8 mouse cellular contexts compared by ENCODE assay signal in genomic region chr11:121203859-121204160, GRCm38 (mm10). TPM values are rescaled to one million over a fixed set of nuclear protein-coding genes. Genes with fewer than 3 reads are reported as not detected.
DNase-seq lines count a peak whose midpoint lies in the region; ATAC-seq and TF ChIP-seq lines count a peak whose summit lies in the region.

No protein-coding gene starts in this region.

- no peaks in the 10 kb centered on the region for H3K36me3 ChIP-seq in heart, embryonic 11.5 days (ENCODE audit: control insufficient read depth, insufficient read depth, low read length)
- H3K36me3 ChIP-seq in CH12.LX (replicated peaks in 1 of 2; ENCODE audit: control insufficient read depth in 1 of 2, insufficient read depth in 1 of 2, low read length in 1 of 2), result peaks cover 0 to 19% of the 10 kb centered on the region in 2 experiments
- peaks cover 13% of the 10 kb centered on the region; the same call in 1 of the 2 replicates for H3K36me3 ChIP-seq in forebrain, embryonic 13.5 days (ENCODE audit: poor library complexity, severe bottlenecking)
- H3K36me3 ChIP-seq in liver, embryonic 14.5 days (replicated peaks; ENCODE audit: control insufficient read depth, insufficient read depth, low read depth), result no peaks in the 10 kb centered on the region

- peaks cover 5% of the 10 kb centered on the region for H3K4me1 ChIP-seq in heart, embryonic 11.5 days (ENCODE audit: control insufficient read depth, insufficient read depth, low read length)
- H3K4me1 ChIP-seq in CH12.LX (ENCODE audit: control insufficient read depth in 1 of 2, insufficient read depth in 2 of 2), result peaks cover 4 to 19% of the 10 kb centered on the region in 2 experiments
- peaks cover 17% of the 10 kb centered on the region for H3K4me1 ChIP-seq in forebrain, embryonic 13.5 days
- H3K4me1 ChIP-seq in liver, embryonic 14.5 days (replicated peaks; ENCODE audit: control insufficient read depth in 2 of 2, insufficient read depth in 2 of 2, low read length in 1 of 2), result peaks cover 0 to 10% of the 10 kb centered on the region in 2 experiments; a peak in 3 of 4 replicates

- 0 out of 2 replicates have a peak overlapping the region, but pooled peaks have one; percentile 10 for H3K9ac ChIP-seq in heart, embryonic 11.5 days (ENCODE audit: low read depth, low read length)
- H3K9ac ChIP-seq in CH12.LX (ENCODE audit: insufficient read depth, low read depth), result no peak overlapping the region
- H3K9ac ChIP-seq in forebrain, embryonic 13.5 days, result peak overlapping the region; percentile 81
- no peak overlapping the region for H3K9ac ChIP-seq in liver, embryonic 14.5 days (replicated peaks)

- in situ Hi-C loops in CH12.LX (cut with MboI; ENCODE audit: low pct_ligation_motif_present, low pct_unique_long_range_greater_than_20kb, low sequenced_read_pairs), result loop anchor here (5.0 kb wide), 1 partner anchor 142 kb away; the partner anchor contains the start of gene Sectm1b

- no peak for ATAC-seq in heart, embryonic 11.5 days (replicated peaks; ENCODE audit: insufficient number of reproducible peaks, low FRiP score, low TSS enrichment)
- ATAC-seq in forebrain, embryonic 13.5 days, result no peak
- ATAC-seq in liver, embryonic 14.5 days (ENCODE audit: insufficient read depth), result no peak
- ATAC-seq in activated CD4-positive, CD25-positive, alpha-beta regulatory T cell, adult 4 months, result no peak

- H3K9me3 ChIP-seq in heart, embryonic 11.5 days (replicated peaks; ENCODE audit: control insufficient read depth, low read length), result no peaks in the 10 kb centered on the region
- H3K9me3 ChIP-seq in CH12.LX (replicated peaks; ENCODE audit: low read length), result no peaks in the 10 kb centered on the region
- H3K9me3 ChIP-seq in forebrain, embryonic 13.5 days (replicated peaks), result no peaks in the 10 kb centered on the region
- no peaks in the 10 kb centered on the region for H3K9me3 ChIP-seq in liver, embryonic 14.5 days (ENCODE audit: control insufficient read depth, low read length)

- DNase-seq in heart, adult 8-10 months (ENCODE audit: low spot score), result no peak
- DNase-seq in CH12.LX (ENCODE audit: extremely low read depth), result no peak
- no peak for DNase-seq in liver, embryonic 14.5 days (ENCODE audit: low read depth in 3 of 3, low spot score in 3 of 3)
- DNase-seq in frontal cortex, postnatal 14 days (ENCODE audit: low spot score in 2 of 2), result no peak
- DNase-seq in spleen, adult 18-20 months, result no peak

- no peak for TF ChIP-seq EP300 in CH12.LX (IDR thresholded peaks at IDR 0.05; ENCODE audit: low read length)
- no peak for TF ChIP-seq EP300 in liver, embryonic 14.5 days (IDR thresholded peaks at IDR 0.05; ENCODE audit: low read depth)

- peak overlapping the region; percentile 79 for H3K4me3 ChIP-seq in heart, embryonic 11.5 days (ENCODE audit: low read depth, low read length)
- peak overlapping the region; percentile 39 to 89 (median 75) for H3K4me3 ChIP-seq in CH12.LX (replicated peaks in 1 of 3; ENCODE audit: low read depth in 2 of 3, low read length in 2 of 3, poor library complexity in 1 of 3)
- H3K4me3 ChIP-seq in forebrain, embryonic 13.5 days, result peak overlapping the region; percentile 74
- H3K4me3 ChIP-seq in liver, embryonic 14.5 days (ENCODE audit: insufficient read depth in 1 of 2, low read depth in 2 of 2, low read length in 2 of 2), result peak overlapping the region; percentile 41 to 70

- 0% methylated on average over 5 of the region's 5 CpGs for WGBS in heart, embryonic 11.5 days (ENCODE audit: insufficient replicate concordance)
- 0% methylated on average over 5 of the region's 5 CpGs for WGBS in forebrain, embryonic 13.5 days
- under 1% methylated on average over 5 of the region's 5 CpGs for WGBS in liver, embryonic 14.5 days (ENCODE audit: insufficient replicate concordance)

- H3K4me2 ChIP-seq in heart, embryonic 11.5 days, result peak overlapping the region; percentile 75
- H3K4me2 ChIP-seq in CH12.LX (ENCODE audit: insufficient read depth, low read depth, poor library complexity, severe bottlenecking), result peak overlapping the region; percentile 38
- peak overlapping the region; percentile 81 for H3K4me2 ChIP-seq in forebrain, embryonic 13.5 days
- H3K4me2 ChIP-seq in liver, embryonic 14.5 days (ENCODE audit: low read depth), result peak overlapping the region; percentile 89

- dilution Hi-C loops in CH12.LX (cut with MboI; ENCODE audit: extremely low pct_ligation_motif_present, extremely low pct_unique_long_range_greater_than_20kb, low sequenced_read_pairs), result no loop called here

- TF ChIP-seq POLR2A in CH12.LX (IDR thresholded peaks at IDR 0.05; ENCODE audit: low read depth, low read length), result no peak

- H3K27me3 ChIP-seq in heart, embryonic 11.5 days (ENCODE audit: control insufficient read depth, insufficient read depth, low read length), result no peaks in the 10 kb centered on the region
- no peaks in the 10 kb centered on the region for H3K27me3 ChIP-seq in CH12.LX (replicated peaks)
- H3K27me3 ChIP-seq in forebrain, embryonic 13.5 days, result no peaks in the 10 kb centered on the region
- no peaks in the 10 kb centered on the region for H3K27me3 ChIP-seq in liver, embryonic 14.5 days (ENCODE audit: control insufficient read depth, insufficient read depth, low read length)

- TF ChIP-seq RAD21 in CH12.LX (IDR thresholded peaks at IDR 0.05; ENCODE audit: low read depth, low read length), result no peak

- no peak overlapping the region for H3K27ac ChIP-seq in heart, embryonic 11.5 days (ENCODE audit: low read depth, low read length)
- H3K27ac ChIP-seq in CH12.LX (ENCODE audit: insufficient read depth, low read depth), result no peak overlapping the region
- H3K27ac ChIP-seq in forebrain, embryonic 13.5 days, result peak overlapping the region; percentile 87; the same call in 1 of the 2 replicates
- H3K27ac ChIP-seq in liver, embryonic 14.5 days, result no peak overlapping the region

- H3K79me2 ChIP-seq in CH12.LX (replicated peaks; ENCODE audit: control insufficient read depth, extremely low read depth, insufficient read depth, poor library complexity, severe bottlenecking), result no peaks in the 10 kb centered on the region

- TF ChIP-seq CTCF in CH12.LX (conservative IDR thresholded peaks at IDR 0.05 in 1 of 2, IDR thresholded peaks at IDR 0.05 in 1 of 2; ENCODE audit: low read depth in 2 of 2, low read length in 2 of 2), result no peak
- TF ChIP-seq CTCF in liver, embryonic 14.5 days (IDR thresholded peaks at IDR 0.05; ENCODE audit: low read depth), result no peak

RNA-seq across cellular contexts. Expression of gene Hexdc, which starts 0.4 kb away (rescaled TPM):
- polyA plus RNA-seq in heart, embryonic 11.5 days (2014; fragmentation: Nextera tagmentation; extraction: Ambion mirVana), result 6.2 and 7.9 TPM in 2 replicates
- 10 to 100 TPM in 1 of 4 experiments, 1 to 10 TPM in 3; 8.3 to 10.3 (median 8.8) TPM for total RNA-seq in heart, adult 8-10 months (2022)
- total RNA-seq in CH12.LX (2012; rRNA removed) (9.1 and 10.6 TPM in 2 replicates), CH12.LX (2014; rRNA removed) (10.5 and 11.6 TPM in 2 replicates)
- polyA plus RNA-seq in CH12.LX (2012; ENCODE audit: insufficient read length, low read depth), result 8.8 and 12.0 TPM in 2 replicates
- polyA plus RNA-seq in forebrain, embryonic 13.5 days (2015; fragmentation: Nextera tagmentation; extraction: Ambion mirVana), result 11.4 and 12.0 TPM in 2 replicates
- polyA plus RNA-seq in liver, embryonic 14.5 days (2012; rRNA removed), result 7.4 and 8.1 TPM in 2 replicates
- 2.3 and 2.7 TPM in 2 replicates for polyA plus RNA-seq in liver, embryonic 14.5 days (2014; fragmentation: Nextera tagmentation; extraction: Ambion mirVana)
- polyA plus RNA-seq in activated CD4-positive, CD25-positive, alpha-beta regulatory T cell, adult 4 months (2017; shearing (Covaris generic)), result 1 to 10 TPM; 1.5 to 2.1 TPM

RNA-seq across cellular contexts. Expression of gene Ogfod3, which starts 0.7 kb away (rescaled TPM):
- 25.3 and 29.9 TPM in 2 replicates for polyA plus RNA-seq in heart, embryonic 11.5 days (2014; fragmentation: Nextera tagmentation; extraction: Ambion mirVana)
- 10 to 100 TPM; 14.6 to 18.5 (median 16.0) TPM for total RNA-seq in heart, adult 8-10 months (2022)
- total RNA-seq in CH12.LX (2012; rRNA removed), result 16.4 and 19.0 TPM in 2 replicates
- 10.3 and 13.7 TPM in 2 replicates for total RNA-seq in CH12.LX (2014; rRNA removed)
- polyA plus RNA-seq in CH12.LX (2012; ENCODE audit: insufficient read length, low read depth), result 18.4 and 24.6 TPM in 2 replicates
- 16.8 and 17.2 TPM in 2 replicates for polyA plus RNA-seq in forebrain, embryonic 13.5 days (2015; fragmentation: Nextera tagmentation; extraction: Ambion mirVana)
- polyA plus RNA-seq in liver, embryonic 14.5 days (2012; rRNA removed), result 4.0 and 5.6 TPM in 2 replicates
- 13.3 and 15.3 TPM in 2 replicates for polyA plus RNA-seq in liver, embryonic 14.5 days (2014; fragmentation: Nextera tagmentation; extraction: Ambion mirVana)
- polyA plus RNA-seq in activated CD4-positive, CD25-positive, alpha-beta regulatory T cell, adult 4 months (2017; shearing (Covaris generic)), result 1 to 10 TPM; 4.4 to 4.7 TPM

RNA-seq across cellular contexts. Expression of gene Cybc1, which starts 25.3 kb away (rescaled TPM):
- 20.5 and 21.7 TPM in 2 replicates for polyA plus RNA-seq in heart, embryonic 11.5 days (2014; fragmentation: Nextera tagmentation; extraction: Ambion mirVana)
- total RNA-seq in heart, adult 8-10 months (2022), result 1 to 10 TPM; 6.7 to 8.1 (median 7.4) TPM
- total RNA-seq in CH12.LX (2012; rRNA removed) (50.0 and 51.6 TPM in 2 replicates), CH12.LX (2014; rRNA removed) (60.3 and 60.9 TPM in 2 replicates)
- polyA plus RNA-seq in CH12.LX (2012; ENCODE audit: insufficient read length, low read depth), result 52.9 and 57.4 TPM in 2 replicates
- polyA plus RNA-seq in forebrain, embryonic 13.5 days (2015; fragmentation: Nextera tagmentation; extraction: Ambion mirVana), result 37.0 and 41.2 TPM in 2 replicates
- polyA plus RNA-seq in liver, embryonic 14.5 days (2012; rRNA removed), result 14.8 and 16.1 TPM in 2 replicates
- polyA plus RNA-seq in liver, embryonic 14.5 days (2014; fragmentation: Nextera tagmentation; extraction: Ambion mirVana), result 19.7 and 20.3 TPM in 2 replicates
- 10 to 100 TPM; 66.8 to 78.7 TPM for polyA plus RNA-seq in activated CD4-positive, CD25-positive, alpha-beta regulatory T cell, adult 4 months (2017; shearing (Covaris generic))

RNA-seq across cellular contexts. Expression of gene Narf, which starts 33.2 kb away (rescaled TPM):
- polyA plus RNA-seq in heart, embryonic 11.5 days (2014; fragmentation: Nextera tagmentation; extraction: Ambion mirVana), result 51.3 and 61.0 TPM in 2 replicates
- total RNA-seq in heart, adult 8-10 months (2022), result 100 to 1,000 TPM in 1 of 4 experiments, 10 to 100 TPM in 3; 81.7 to 123 (median 97.8) TPM
- 15.6 and 26.2 TPM in 2 replicates for total RNA-seq in CH12.LX (2012; rRNA removed)
- total RNA-seq in CH12.LX (2014; rRNA removed), result 29.9 and 32.1 TPM in 2 replicates
- polyA plus RNA-seq in CH12.LX (2012; ENCODE audit: insufficient read length, low read depth), result 11.7 and 12.3 TPM in 2 replicates
- polyA plus RNA-seq in forebrain, embryonic 13.5 days (2015; fragmentation: Nextera tagmentation; extraction: Ambion mirVana), result 74.0 and 78.9 TPM in 2 replicates
- 27.9 and 46.6 TPM in 2 replicates for polyA plus RNA-seq in liver, embryonic 14.5 days (2012; rRNA removed)
- polyA plus RNA-seq in liver, embryonic 14.5 days (2014; fragmentation: Nextera tagmentation; extraction: Ambion mirVana), result 108 and 110 TPM in 2 replicates
- polyA plus RNA-seq in activated CD4-positive, CD25-positive, alpha-beta regulatory T cell, adult 4 months (2017; shearing (Covaris generic)), result 10 to 100 TPM; 20.6 to 33.3 TPM

RNA-seq across cellular contexts. Expression of gene Uts2r, which starts 43.7 kb away (rescaled TPM):
- polyA plus RNA-seq in heart, embryonic 11.5 days (2014; fragmentation: Nextera tagmentation; extraction: Ambion mirVana), result not detected in 2 replicates
- total RNA-seq in heart, adult 8-10 months (2022), result under 1 TPM; 0.35 to 0.83 (median 0.55) TPM
- total RNA-seq in CH12.LX (2012; rRNA removed), result not detected in 2 replicates
- total RNA-seq in CH12.LX (2014; rRNA removed), result not detected in 2 replicates
- polyA plus RNA-seq in CH12.LX (2012; ENCODE audit: insufficient read length, low read depth), result not detected in 2 replicates
- polyA plus RNA-seq in forebrain, embryonic 13.5 days (2015; fragmentation: Nextera tagmentation; extraction: Ambion mirVana), result 0.09 TPM in 1 of 2 replicates, not detected in the other
- not detected in 2 replicates for polyA plus RNA-seq in liver, embryonic 14.5 days (2012; rRNA removed)
- polyA plus RNA-seq in liver, embryonic 14.5 days (2014; fragmentation: Nextera tagmentation; extraction: Ambion mirVana), result not detected in 2 replicates
- polyA plus RNA-seq in activated CD4-positive, CD25-positive, alpha-beta regulatory T cell, adult 4 months (2017; shearing (Covaris generic)), result not detected

Comparison
In these comparisons a context has a peak if more than half of its experiments do, and no peak if none do; other contexts are left out.
1. H3K4me2 ChIP-seq: peak in every context shown above with its lines; median percentile 89 in liver, embryonic 14.5 days; 81 in forebrain, embryonic 13.5 days; 75 in heart, embryonic 11.5 days; 38 in CH12.LX.
2. H3K9ac ChIP-seq: peak in heart, embryonic 11.5 days (single experiment) and forebrain, embryonic 13.5 days (single experiment); none in CH12.LX (single experiment) and liver, embryonic 14.5 days (single experiment).
3. Peak in every context shown above with its lines, with median percentiles within 50 percentile points of each other: H3K4me3 ChIP-seq.